Mouse (Mus musculus) erythroid progenitor cell, adult 5-6 weeks (primary cell): ENCODE results near the gene Nuak2. TPM values are rescaled to one million over a fixed set of nuclear protein-coding genes. Genes with fewer than 3 reads are reported as not detected.
A peak's percentile ranks its signal among the peaks of the same experiment; 100 is the strongest.
"Not testable (repeated sequence)": the region's sequence is repeated elsewhere in the genome, so short reads cannot be mapped to it uniquely, and the experiment has no call there.

ENCODE experiments used
- ATAC-seq: replicated peaks from 2 replicates; pipeline ENCODE4 v1.8.0; 2016; ENCODE audit warnings: moderate number of reproducible peaks, mild to moderate bottlenecking, moderate TSS enrichment, inconsistent platforms; ENCODE audit not compliant: poor library complexity, low FRiP score, severe bottlenecking
- total RNA-seq, 2 experiments: library from RNA; stranded (forward) in 1 of 2; stranded (reverse) in 1 of 2; fragments of 150-400 nt in 1 of 2; fragments of 186-747, 209-891 nt in 1 of 2; gene quantifications; 2 replicates each; pipeline versions ENCODE4 v1.2.3 to v1.2.4; 2015 to 2017; ENCODE audit warnings: low replicate concordance in 2 of 2

The Nuak2 gene
- total RNA-seq, 2 experiments from 2014 or later: 6.3 TPM; not detected in 1

- no peak for ATAC-seq
These were observed 30.4 kb downstream of the Nuak2 start for GRCm38 (mm10) chr1:132346134-132346851.

GRCm38 (mm10) chr1:132346951-132347350 is 31.0 kb downstream of the Nuak2 start:
- no peak for ATAC-seq

GRCm38 (mm10) chr1:132348401-132348800 is 32.5 kb downstream of the Nuak2 start:
- no peak for ATAC-seq

GRCm38 (mm10) chr1:132349049-132349448 is 33.1 kb downstream of the Nuak2 start:
- ATAC-seq: not testable (repeated sequence)

- not testable (repeated sequence) for ATAC-seq
These were observed 33.7 kb downstream of the Nuak2 start for GRCm38 (mm10) chr1:132349601-132350000.

- no peak for ATAC-seq
These were observed 35.1 kb downstream of the Nuak2 start for GRCm38 (mm10) chr1:132351058-132351457.

- ATAC-seq: no peak
These were observed 37.5 kb downstream of the Nuak2 start for GRCm38 (mm10) chr1:132353389-132353788.

GRCm38 (mm10) chr1:132354234-132354633 is 38.3 kb downstream of the Nuak2 start:
- no peak for ATAC-seq

- no peak for ATAC-seq
These were observed 39.3 kb downstream of the Nuak2 start for GRCm38 (mm10) chr1:132355162-132355601.

- ATAC-seq: peak; percentile 57
These were observed 39.9 kb downstream of the Nuak2 start for GRCm38 (mm10) chr1:132355841-132356242.

GRCm38 (mm10) chr1:132356841-132357240 is 40.9 kb downstream of the Nuak2 start:
- ATAC-seq: no peak

GRCm38 (mm10) chr1:132361959-132362358 is 46.0 kb downstream of the Nuak2 start:
- ATAC-seq: no peak

- ATAC-seq: no peak
These were observed 48.5 kb downstream of the Nuak2 start for GRCm38 (mm10) chr1:132364388-132364787.

GRCm38 (mm10) chr1:132364896-132365557 is 49.1 kb downstream of the Nuak2 start:
- no peak for ATAC-seq

GRCm38 (mm10) chr1:132365645-132366044 is 49.7 kb downstream of the Nuak2 start:
- no peak for ATAC-seq

- ATAC-seq: no peak
These were observed 50.3 kb downstream of the Nuak2 start for GRCm38 (mm10) chr1:132366235-132366634.

- no peak for ATAC-seq
These were observed 51.0 kb downstream of the Nuak2 start for GRCm38 (mm10) chr1:132366937-132367336.

- peak; percentile 90 for ATAC-seq
These were observed 52.0 kb downstream of the Nuak2 start for GRCm38 (mm10) chr1:132367692-132368506.

GRCm38 (mm10) chr1:132370681-132371173 is 54.8 kb downstream of the Nuak2 start:
- ATAC-seq: no peak
